Mouse (Mus musculus) embryonic stem cell, embryonic (primary cell): Measurements from ENCODE around the gene Tmem119.

Source experiments
- CTCF ChIA-PET, 4 experiments: fragments of 300-600 bp in 2 of 4; fragments of 350-600 bp in 2 of 4; sonication (Branson Sonifier 250); formaldehyde crosslinking; loops; one replicate each; lab custom pipeline; 2022; ENCODE audit warnings: inconsistent platforms in 2 of 4; lab: Charles Lee
- POLR2A ChIA-PET, 4 experiments: fragments of 300-600 bp in 2 of 4; fragments of 350-600 bp in 2 of 4; sonication (Branson Sonifier 250); formaldehyde crosslinking; loops; one replicate each; lab custom pipeline; 2022; ENCODE audit warnings: antibody characterized with exemption in 4 of 4, inconsistent platforms in 1 of 4; lab: Charles Lee

Tmem119 gene

DNA sequence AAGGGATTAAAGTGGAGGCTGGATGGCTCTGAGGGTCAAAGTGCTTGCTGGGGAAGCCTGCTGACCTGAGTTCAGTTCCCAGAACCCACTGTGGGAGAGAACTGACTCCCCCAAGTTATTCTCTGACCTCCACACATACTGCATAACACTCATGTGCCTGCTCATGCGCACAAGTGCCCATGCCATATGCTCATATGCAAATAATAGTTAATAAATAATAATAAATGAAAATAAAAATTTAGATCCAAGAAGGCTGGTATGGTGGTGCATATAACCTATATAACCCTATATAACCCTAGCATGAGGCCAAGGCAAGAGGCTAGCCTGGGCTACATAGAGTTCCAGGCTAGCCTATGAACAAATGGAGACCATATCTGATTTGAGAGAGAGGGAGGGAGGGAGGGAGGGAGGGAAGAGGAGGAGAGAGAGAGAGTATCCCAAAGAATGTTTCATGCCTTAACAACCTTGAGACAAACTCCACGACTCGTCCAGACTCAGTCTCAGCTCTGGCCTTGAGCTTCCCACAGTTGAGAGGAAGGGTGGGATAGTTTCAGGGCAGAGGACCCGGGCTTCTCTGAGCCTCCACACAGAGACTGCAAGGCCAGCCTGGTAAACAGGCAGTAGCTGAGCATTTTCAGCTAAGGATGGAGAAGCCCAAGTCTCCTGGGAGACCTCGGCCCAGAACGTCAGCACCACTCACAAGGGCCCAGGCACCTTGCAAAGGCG lies 29.4 kb upstream of the Tmem119 start:
- CTCF ChIA-PET, result interaction anchor here in 1 of 4 experiments (0.6 kb wide), 1 partner anchor 410 kb away, joined by 3 read pairs; no protein-coding TSS in a partner anchor
- POLR2A ChIA-PET, result interaction anchor here in 2 of 4 experiments (0.6 to 1.5 kb wide), 5 partner anchors 9 to 198 kb away, joined by 3 to 4 read pairs (median 4); no protein-coding TSS in a partner anchor

GRCm38 (mm10) chr5:113828481-113828880 lies 28.2 kb upstream of the Tmem119 start:
- ChIA-PET POLR2A (interaction anchor here in 3 of 4 experiments (0.7 to 1.9 kb wide), 13 partner anchors 8 to 58 kb away, joined by 3 to 10 read pairs (median 4); partner anchors contain the start of genes Iscu (in 1 of the 3) and Sart3 (in 1 of the 3)), CTCF (interaction anchor here (0.6 to 2.7 kb wide), 16 partner anchors 10 to 81 kb away, joined by 3 to 16 read pairs (median 5); partner anchors contain the start of genes Iscu (in 1 of the 4) and Sart3 (in 1 of the 4))

- ChIA-PET POLR2A (interaction anchor here (0.6 to 1.9 kb wide), 19 partner anchors 9 to 498 kb away, joined by 3 to 10 read pairs (median 4); partner anchors contain the start of genes Iscu (in 2 of the 4) and Sart3 (in 2 of the 4)), CTCF (interaction anchor here (0.6 to 2.7 kb wide), 23 partner anchors 9 to 1585 kb away, joined by 3 to 16 read pairs (median 4); partner anchors contain the start of genes Iscu (in 1 of the 4) and Sart3 (in 1 of the 4))
Observed at GRCm38 (mm10) chr5:113827991-113828411, 27.7 kb upstream of the Tmem119 start.

DNA sequence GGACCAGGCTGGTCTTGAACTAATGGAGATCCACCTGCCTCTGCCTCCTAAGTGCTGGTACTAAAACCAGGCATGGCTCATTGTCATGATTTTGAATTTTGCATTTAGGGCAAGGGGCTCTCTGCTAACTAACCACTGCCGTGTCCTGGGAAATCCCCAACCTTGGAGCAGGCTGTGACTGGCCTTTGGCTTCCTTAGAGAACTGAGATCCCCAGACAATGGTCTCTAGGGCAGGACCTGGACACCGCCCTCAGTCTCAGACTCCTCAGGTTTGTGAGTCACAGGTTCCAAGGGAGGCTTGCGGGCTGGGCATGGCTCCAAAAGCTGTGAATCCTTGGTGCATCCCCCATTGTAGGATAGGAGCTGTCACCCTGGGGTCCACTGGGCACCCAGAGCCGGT lies 26.3 kb upstream of the Tmem119 start:
- POLR2A ChIA-PET, result interaction anchor here in 3 of 4 experiments (0.7 to 1.5 kb wide), 5 partner anchors 8 to 264 kb away, joined by 3 to 4 read pairs (median 3); no protein-coding TSS in a partner anchor
- CTCF ChIA-PET, result interaction anchor here in 3 of 4 experiments (0.6 to 2.7 kb wide), 6 partner anchors 11 to 246 kb away, joined by 3 to 16 read pairs (median 4); no protein-coding TSS in a partner anchor

- ChIA-PET POLR2A (interaction anchor here in 2 of 4 experiments (0.6 to 1.5 kb wide), 5 partner anchors 14 to 746 kb away, joined by 3 to 4 read pairs (median 3); partner anchors contain the start of gene Coro1c (in 1 of the 2)), CTCF (interaction anchor here in 3 of 4 experiments (0.5 to 1.9 kb wide), 6 partner anchors 9 to 53 kb away, joined by 3 to 8 read pairs (median 4); no protein-coding TSS in a partner anchor)
Observed at GRCm38 (mm10) chr5:113825558-113825957, 25.2 kb upstream of the Tmem119 start.

DNA sequence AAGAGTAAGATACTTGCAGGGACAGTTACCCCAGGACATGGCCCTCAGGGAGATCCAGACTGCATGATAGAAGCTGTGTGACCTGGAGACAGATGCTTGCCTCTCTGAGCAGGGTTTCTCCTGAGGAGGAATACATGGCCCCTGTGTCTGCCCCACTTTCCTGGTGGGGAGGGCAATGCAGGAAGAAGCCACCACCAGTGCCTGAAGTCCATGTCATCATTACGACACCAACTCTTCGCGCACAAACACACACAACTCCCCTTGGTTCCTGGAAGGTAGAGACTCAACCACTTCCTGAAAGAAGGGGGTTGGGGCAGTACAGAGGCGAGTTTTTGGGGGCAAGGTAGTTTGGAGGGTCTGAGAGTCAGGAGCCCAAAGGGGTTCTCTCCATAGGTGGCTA lies 23.9 kb upstream of the Tmem119 start:
- POLR2A ChIA-PET, result interaction anchor here in 1 of 4 experiments (1.5 kb wide), 1 partner anchor 84 kb away, joined by 4 read pairs; the partner anchor contains the start of gene Coro1c
- CTCF ChIA-PET, result interaction anchor here in 2 of 4 experiments (1.2 to 2.1 kb wide), 5 partner anchors 8 to 118 kb away, joined by 3 to 8 read pairs (median 5); no protein-coding TSS in a partner anchor

GRCm38 (mm10) chr5:113818572-113818971 lies 18.3 kb upstream of the Tmem119 start:
- POLR2A ChIA-PET, result interaction anchor here (0.7 to 3.2 kb wide), 23 partner anchors 9 to 324 kb away, joined by 3 to 17 read pairs (median 4); partner anchors contain the start of genes Iscu (in 2 of the 4), Tmem119 (in 2 of the 4), Sart3 (in 1 of the 4) and Selplg (in 1 of the 4)
- CTCF ChIA-PET, result interaction anchor here (0.6 to 2.5 kb wide), 25 partner anchors 10 to 1132 kb away, joined by 3 to 26 read pairs (median 5); partner anchors contain the start of genes 1700069L16Rik (in 1 of the 4), Coro1c (in 1 of the 4) and Tmem119 (in 1 of the 4)

- CTCF ChIA-PET, result interaction anchor here (0.5 to 6.6 kb wide), 52 partner anchors 9 to 967 kb away, joined by 3 to 113 read pairs (median 4); partner anchors contain the start of genes Iscu (in 2 of the 4), Sart3 (in 2 of the 4), Tmem119 (in 2 of the 4) and Ficd (in 1 of the 4)
- POLR2A ChIA-PET, result interaction anchor here in 3 of 4 experiments (0.6 to 4.9 kb wide), 10 partner anchors 17 to 1292 kb away, joined by 3 to 30 read pairs (median 4); partner anchors contain the start of genes Iscu (in 2 of the 3), Sart3 (in 1 of the 3) and Selplg (in 1 of the 3)
Observed at GRCm38 (mm10) chr5:113815638-113816152, 15.4 kb upstream of the Tmem119 start.

DNA sequence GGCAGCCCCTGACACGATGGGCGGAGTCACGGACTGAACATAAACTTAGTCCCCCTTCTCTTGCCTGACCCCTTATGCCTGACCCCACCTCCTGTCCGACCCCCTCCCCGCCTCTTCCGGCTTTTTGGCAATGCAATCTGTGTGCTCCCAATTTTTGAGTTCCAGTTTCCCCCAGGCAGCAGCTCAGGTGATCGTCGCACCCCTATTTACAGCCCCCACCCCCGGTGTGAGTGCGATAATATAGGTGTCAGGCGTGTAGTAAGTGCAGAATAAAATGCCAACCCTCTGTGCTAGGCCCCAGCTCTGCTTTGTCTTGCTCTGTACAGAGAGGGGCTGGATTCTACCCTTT lies 14.7 kb upstream of the Tmem119 start:
- POLR2A ChIA-PET, result interaction anchor here in 3 of 4 experiments (0.6 to 4.9 kb wide), 9 partner anchors 18 to 106 kb away, joined by 3 to 30 read pairs (median 4); partner anchors contain the start of genes Iscu (in 2 of the 3), Sart3 (in 2 of the 3) and Selplg (in 2 of the 3)

GRCm38 (mm10) chr5:113814111-113815040 lies 14.1 kb upstream of the Tmem119 start:
- ChIA-PET POLR2A (interaction anchor here in 3 of 4 experiments (0.6 to 4.9 kb wide), 18 partner anchors 11 to 480 kb away, joined by 3 to 30 read pairs (median 3); partner anchors contain the start of genes Iscu (in 2 of the 3), Sart3 (in 2 of the 3), 1700069L16Rik (in 1 of the 3) and Selplg (in 1 of the 3)), CTCF (interaction anchor here (0.5 to 6.6 kb wide), 64 partner anchors 8 to 546 kb away, joined by 3 to 113 read pairs (median 4); partner anchors contain the start of genes Iscu (in 4 of the 4), Sart3 (in 4 of the 4), Tmem119 (in 3 of the 4) and Coro1c (in 1 of the 4))

More for the DNA sequence above, 14.7 kb upstream of the Tmem119 start:
- CTCF ChIA-PET, result interaction anchor here (0.6 to 6.6 kb wide), 33 partner anchors 12 to 546 kb away, joined by 3 to 113 read pairs (median 5); partner anchors contain the start of genes Iscu (in 2 of the 4), Sart3 (in 2 of the 4), Tmem119 (in 2 of the 4) and Coro1c (in 1 of the 4)

DNA sequence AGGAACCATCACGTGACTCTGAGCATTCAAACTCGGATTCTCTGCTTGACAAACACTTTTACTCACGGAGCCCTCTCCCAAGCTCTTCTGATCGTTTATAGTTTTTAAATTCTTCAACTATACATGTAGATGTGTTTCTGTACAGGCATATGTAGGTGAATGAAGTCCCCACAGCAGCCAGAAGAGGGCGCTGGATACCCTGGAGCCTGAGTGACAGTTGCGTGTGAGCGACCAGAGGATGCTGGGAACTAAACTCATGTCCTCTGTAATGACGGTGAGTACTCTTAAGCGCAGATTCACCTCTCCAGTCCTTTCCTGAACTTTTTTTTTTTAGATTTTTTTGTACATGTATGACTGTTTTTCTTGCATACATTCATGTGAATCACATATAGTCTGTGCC lies 13.3 kb upstream of the Tmem119 start:
- ChIA-PET CTCF (interaction anchor here (0.6 to 6.6 kb wide), 54 partner anchors 8 to 607 kb away, joined by 3 to 113 read pairs (median 4); partner anchors contain the start of genes Iscu (in 4 of the 4), Sart3 (in 4 of the 4), Tmem119 (in 3 of the 4) and 1700069L16Rik (in 1 of the 4)), POLR2A (interaction anchor here in 2 of 4 experiments (0.8 to 4.9 kb wide), 17 partner anchors 11 to 479 kb away, joined by 3 to 30 read pairs (median 3); partner anchors contain the start of genes Iscu (in 2 of the 2), Sart3 (in 2 of the 2), 1700069L16Rik (in 1 of the 2) and Selplg (in 1 of the 2))

DNA sequence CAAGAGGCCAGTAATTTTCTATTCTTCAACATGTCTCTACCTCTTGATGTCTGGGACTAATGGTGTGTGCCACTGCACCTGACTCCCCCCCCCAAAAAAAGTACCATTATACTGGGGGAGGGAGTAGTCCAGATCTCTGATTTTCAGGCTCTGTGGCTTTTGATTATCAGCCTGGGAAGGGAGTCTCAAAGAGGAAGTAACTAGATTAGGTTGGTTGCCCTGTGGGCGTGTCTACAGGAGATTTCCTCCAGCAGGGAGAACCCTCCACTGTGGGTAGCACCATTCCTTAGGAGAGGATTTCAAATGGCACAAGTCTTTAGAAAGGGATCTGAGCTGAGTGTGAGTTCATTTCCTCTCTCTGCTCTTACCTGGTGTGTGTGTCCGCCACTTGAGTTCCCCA lies 12.3 kb upstream of the Tmem119 start:
- ChIA-PET POLR2A (interaction anchor here in 2 of 4 experiments (1.3 to 4.9 kb wide), 4 partner anchors 30 to 40 kb away, joined by 5 to 30 read pairs (median 11); partner anchors contain the start of genes Iscu (in 2 of the 2) and Sart3 (in 2 of the 2)), CTCF (interaction anchor here (0.9 to 6.6 kb wide), 19 partner anchors 9 to 437 kb away, joined by 3 to 113 read pairs (median 4); partner anchors contain the start of genes Iscu (in 3 of the 4), Sart3 (in 3 of the 4), Tmem119 (in 2 of the 4) and 1700069L16Rik (in 1 of the 4))

GRCm38 (mm10) chr5:113811824-113812420 lies 11.6 kb upstream of the Tmem119 start:
- ChIA-PET CTCF (interaction anchor here (0.6 to 6.6 kb wide), 39 partner anchors 9 to 712 kb away, joined by 3 to 113 read pairs (median 3); partner anchors contain the start of genes Iscu (in 3 of the 4), Sart3 (in 3 of the 4), Tmem119 (in 3 of the 4) and 1700069L16Rik (in 1 of the 4)), POLR2A (interaction anchor here (0.6 to 2.7 kb wide), 14 partner anchors 15 to 1220 kb away, joined by 3 to 9 read pairs (median 4); partner anchors contain the start of genes Iscu (in 4 of the 4), Sart3 (in 4 of the 4) and Ficd (in 1 of the 4))

GRCm38 (mm10) chr5:113810111-113810510 lies 9.8 kb upstream of the Tmem119 start:
- POLR2A ChIA-PET, result interaction anchor here in 2 of 4 experiments (0.5 to 2.7 kb wide), 3 partner anchors 10 to 199 kb away, joined by 3 to 9 read pairs (median 3); partner anchors contain the start of genes Iscu (in 1 of the 2), Sart3 (in 1 of the 2) and Tmem119 (in 1 of the 2)
- CTCF ChIA-PET, result interaction anchor here in 2 of 4 experiments (0.6 to 6.6 kb wide), 5 partner anchors 16 to 37 kb away, joined by 3 to 113 read pairs (median 4); partner anchors contain the start of genes Iscu (in 2 of the 2) and Sart3 (in 2 of the 2)
